Mouse (Mus musculus) G1E (cell line): ENCODE measurements at regions not wholly inside any gene's neighbourhood (a gene's known extent, or its start where the extent isn't known, plus 50 kb on each side); places are given as distances from the start of the nearest gene placed in this dataset.

Experiments used
- CTCF ChIP-seq: IDR thresholded peaks from 2 replicates; pipeline ENCODE4 v1.5.1; 2012; ENCODE audit warnings: low read depth, low read length, inconsistent platforms, mixed read lengths
- GATA2 ChIP-seq: IDR thresholded peaks from 2 replicates; pipeline ENCODE4 v1.6.1; 2012; ENCODE audit warnings: low read depth, low read length, inconsistent platforms, borderline replicate concordance

DNA sequence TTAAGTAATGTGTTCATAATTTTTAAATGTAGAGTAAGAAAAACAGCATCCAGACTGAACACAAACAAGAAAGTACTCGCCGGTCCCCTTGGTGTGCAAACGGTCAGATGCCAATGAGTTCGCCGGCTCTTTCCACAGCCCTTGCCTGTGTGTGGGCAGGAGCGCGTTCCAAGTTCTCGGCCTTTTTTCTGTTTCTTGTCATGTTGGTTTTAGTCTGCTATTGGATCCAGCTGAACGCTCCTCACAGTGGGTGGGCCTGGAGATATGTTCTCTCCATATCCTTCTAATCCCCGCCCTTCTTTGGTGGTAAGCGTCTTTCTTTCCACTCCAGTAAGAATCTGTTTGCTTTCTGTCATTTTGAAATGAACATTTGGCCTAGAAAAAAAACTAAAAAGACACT is 116.6 kb downstream of the Lrig3 start:
- TF ChIP-seq CTCF (no peak), GATA2 (no peak)
